Mouse (Mus musculus): ENCODE data around the gene Fam184b.

- no peak for TF ChIP-seq POLR2A (IDR thresholded peaks at IDR 0.05; ENCODE audit: control insufficient read depth, extremely low read depth, insufficient read depth, low read length, poor library complexity)
- no peak for TF ChIP-seq CTCF (IDR thresholded peaks at IDR 0.05; ENCODE audit: borderline replicate concordance, control insufficient read depth, extremely low read depth, insufficient read depth, low read length, poor library complexity)
Measured at GRCm38 (mm10) chr5:45513511-45513910, 125.9 kb downstream of the Fam184b start.
